Mouse (Mus musculus): Measurements from ENCODE around the gene BC029722. TPM values are rescaled to one million over a fixed set of nuclear protein-coding genes. Genes with fewer than 3 reads are reported as not detected.

BC029722 gene
- total and polyA plus RNA-seq, 3 experiments = 12.4 to 33.8 (median 22.7) TPM

DNA sequence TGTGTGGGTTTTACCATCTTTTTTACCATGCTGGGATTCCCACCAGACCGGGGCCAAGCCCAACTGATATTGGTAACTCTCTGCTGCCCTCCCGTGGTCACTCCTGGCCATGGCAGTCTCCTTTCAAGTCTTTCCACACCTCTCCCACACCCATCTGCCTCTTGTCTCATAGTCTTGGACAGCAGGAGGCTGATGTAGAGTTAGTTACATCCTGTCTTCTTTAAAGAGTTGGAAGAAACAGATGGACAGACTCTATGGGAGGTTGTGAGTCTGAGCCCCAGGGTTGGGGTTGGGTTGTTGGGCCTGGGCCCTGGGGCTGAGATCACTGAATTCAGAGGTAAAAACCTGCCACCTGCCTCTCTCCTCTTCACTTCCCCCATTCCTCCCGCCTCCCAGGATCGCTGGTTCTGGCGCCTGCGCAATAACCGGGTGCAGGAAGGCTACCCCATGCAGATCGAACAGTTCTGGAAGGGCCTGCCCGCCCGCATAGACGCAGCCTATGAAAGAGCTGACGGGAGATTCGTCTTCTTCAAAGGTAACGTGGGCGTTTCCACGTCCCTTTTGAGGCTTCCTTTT, 7.3 kb downstream of the BC029722 start:
- H3K27me3 ChIP-seq (replicated peaks) = peaks cover 10% of the 10 kb centered on the region
- H3K9ac ChIP-seq (ENCODE audit: insufficient read depth, low read depth) = no peak overlapping the region
- no peaks in the 10 kb centered on the region for H3K9me3 ChIP-seq (replicated peaks; ENCODE audit: low read length)
- peaks cover 5 to 22% of the 10 kb centered on the region in 2 experiments; a peak in 3 of 4 replicates for H3K4me1 ChIP-seq (ENCODE audit: control insufficient read depth in 1 of 2, insufficient read depth in 2 of 2)
- no peak overlapping the region for H3K27ac ChIP-seq (ENCODE audit: insufficient read depth, low read depth)
- dilution Hi-C loops (cut with MboI; ENCODE audit: extremely low pct_ligation_motif_present, extremely low pct_unique_long_range_greater_than_20kb, low sequenced_read_pairs) (no loop called here), in situ Hi-C loops (cut with MboI; ENCODE audit: low pct_ligation_motif_present, low pct_unique_long_range_greater_than_20kb, low sequenced_read_pairs) (no loop called here)
- no peak overlapping the region for H3K4me2 ChIP-seq (ENCODE audit: insufficient read depth, low read depth, poor library complexity, severe bottlenecking)
- H3K36me3 ChIP-seq (replicated peaks in 1 of 2; ENCODE audit: control insufficient read depth in 1 of 2, insufficient read depth in 1 of 2, low read length in 1 of 2) = peaks cover 0 to 13% of the 10 kb centered on the region in 2 experiments
- no peak overlapping the region for H3K4me3 ChIP-seq (replicated peaks in 1 of 3; ENCODE audit: low read depth in 2 of 3, low read length in 2 of 3, poor library complexity in 1 of 3)
- DNase-seq (ENCODE audit: extremely low read depth) = peak; percentile 82
- 0 out of 2 replicates have a peak, but pooled peaks have one; percentile 10 for TF ChIP-seq BHLHE40 (IDR thresholded peaks at IDR 0.05; ENCODE audit: low read depth, low read length)
- peak; percentile 90 to 98 for TF ChIP-seq CTCF (conservative IDR thresholded peaks at IDR 0.05 in 1 of 2, IDR thresholded peaks at IDR 0.05 in 1 of 2; ENCODE audit: low read depth in 2 of 2, low read length in 2 of 2)
- peak; percentile 82 for TF ChIP-seq RAD21 (IDR thresholded peaks at IDR 0.05; ENCODE audit: low read depth, low read length)
- TF ChIP-seq EP300 (IDR thresholded peaks at IDR 0.05; ENCODE audit: low read length) = no peak
- 0 out of 2 replicates have a peak, but pooled peaks have one; percentile 43 for TF ChIP-seq MYC (IDR thresholded peaks at IDR 0.05; ENCODE audit: low read depth, low read length)
- TF ChIP-seq NRF1 (IDR thresholded peaks at IDR 0.05; ENCODE audit: low read depth, low read length) = peak; percentile 68
- TF ChIP-seq SMC3 (IDR thresholded peaks at IDR 0.05; ENCODE audit: low read depth, low read length) = peak; percentile 69
- no peak for TF ChIP-seq ETS1 (conservative IDR thresholded peaks at IDR 0.05; ENCODE audit: low read depth, low read length)
- no peaks in the 10 kb centered on the region for H3K79me2 ChIP-seq (replicated peaks; ENCODE audit: control insufficient read depth, extremely low read depth, insufficient read depth, poor library complexity, severe bottlenecking)

DNA sequence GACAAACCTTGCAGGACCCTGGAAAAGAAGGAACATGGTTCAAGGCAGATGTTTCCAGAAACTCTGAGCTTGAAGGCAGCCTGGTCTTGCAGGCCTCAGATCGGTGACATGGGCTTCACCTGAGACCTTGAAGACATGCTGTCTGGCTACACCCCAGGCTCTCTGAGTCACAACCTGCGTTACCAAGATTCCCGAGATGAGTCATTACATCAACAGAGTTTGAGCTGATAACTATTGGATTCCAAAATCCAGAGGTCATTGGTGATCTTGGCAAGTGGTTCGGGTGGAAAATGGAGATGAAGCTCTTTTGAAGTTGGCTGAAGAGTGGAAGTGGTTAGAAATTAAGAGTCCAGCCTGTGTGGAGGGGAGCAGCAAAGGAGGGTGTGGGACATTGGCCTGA, 9.6 kb downstream of the BC029722 start:
- Histone ChIP-seq H3K9ac (ENCODE audit: insufficient read depth, low read depth) (no peak overlapping the region), H3K79me2 (replicated peaks; ENCODE audit: control insufficient read depth, extremely low read depth, insufficient read depth, poor library complexity, severe bottlenecking) (no peaks in the 10 kb centered on the region), H3K9me3 (replicated peaks; ENCODE audit: low read length) (no peaks in the 10 kb centered on the region), H3K4me1 (ENCODE audit: control insufficient read depth in 1 of 2, insufficient read depth in 2 of 2) (peaks cover 0 to 9% of the 10 kb centered on the region in 2 experiments; a peak in 2 of 4 replicates), H3K27ac (ENCODE audit: insufficient read depth, low read depth) (no peak overlapping the region), H3K36me3 (replicated peaks in 1 of 2; ENCODE audit: control insufficient read depth in 1 of 2, insufficient read depth in 1 of 2, low read length in 1 of 2) (no peaks in the 10 kb centered on the region), H3K27me3 (replicated peaks) (peaks cover 32% of the 10 kb centered on the region), H3K4me2 (ENCODE audit: insufficient read depth, low read depth, poor library complexity, severe bottlenecking) (no peak overlapping the region), H3K4me3 (replicated peaks in 1 of 3; ENCODE audit: low read depth in 2 of 3, low read length in 2 of 3, poor library complexity in 1 of 3) (no peak overlapping the region)
- no peak for DNase-seq (ENCODE audit: extremely low read depth)
- dilution Hi-C loops (cut with MboI; ENCODE audit: extremely low pct_ligation_motif_present, extremely low pct_unique_long_range_greater_than_20kb, low sequenced_read_pairs) = no loop called here
- in situ Hi-C loops (cut with MboI; ENCODE audit: low pct_ligation_motif_present, low pct_unique_long_range_greater_than_20kb, low sequenced_read_pairs) = no loop called here
- no peak for TF ChIP-seq MAX (IDR thresholded peaks at IDR 0.05; ENCODE audit: low read length)
- no peak for TF ChIP-seq POLR2AphosphoS2 (IDR thresholded peaks at IDR 0.05; ENCODE audit: low read depth, low read length)
- TF ChIP-seq USF1 (IDR thresholded peaks at IDR 0.05; ENCODE audit: low read depth, low read length) = no peak
- TF ChIP-seq ELF1 (IDR thresholded peaks at IDR 0.05; ENCODE audit: low read depth, low read length) = no peak
- no peak for TF ChIP-seq NRF1 (IDR thresholded peaks at IDR 0.05; ENCODE audit: low read depth, low read length)
- TF ChIP-seq POLR2A (IDR thresholded peaks at IDR 0.05; ENCODE audit: low read depth, low read length) = no peak
- no peak for TF ChIP-seq EP300 (IDR thresholded peaks at IDR 0.05; ENCODE audit: low read length)
- TF ChIP-seq CTCF (conservative IDR thresholded peaks at IDR 0.05 in 1 of 2, IDR thresholded peaks at IDR 0.05 in 1 of 2; ENCODE audit: low read depth in 2 of 2, low read length in 2 of 2) = no peak
- no peak for TF ChIP-seq MEF2A (IDR thresholded peaks at IDR 0.05; ENCODE audit: borderline replicate concordance, low read depth, low read length)
- TF ChIP-seq ZNF384 (IDR thresholded peaks at IDR 0.05; ENCODE audit: low read depth, low read length) = no peak
- no peak for TF ChIP-seq RCOR1 (conservative IDR thresholded peaks at IDR 0.05; ENCODE audit: low read depth, low read length)
- TF ChIP-seq PAX5 (IDR thresholded peaks at IDR 0.05; ENCODE audit: low read length) = no peak
- no peak for TF ChIP-seq MAFK (IDR thresholded peaks at IDR 0.05; ENCODE audit: insufficient replicate concordance, low read length)

Data from CH12.LX (cell line).